Mouse (Mus musculus): Measurements from ENCODE around the gene Mipol1. TPM values are rescaled to one million over a fixed set of nuclear protein-coding genes. Genes with fewer than 3 reads are reported as not detected.

Gene Mipol1
- polyA plus RNA-seq, 1 experiment from 2014 or later: 8.4 TPM

DNA sequence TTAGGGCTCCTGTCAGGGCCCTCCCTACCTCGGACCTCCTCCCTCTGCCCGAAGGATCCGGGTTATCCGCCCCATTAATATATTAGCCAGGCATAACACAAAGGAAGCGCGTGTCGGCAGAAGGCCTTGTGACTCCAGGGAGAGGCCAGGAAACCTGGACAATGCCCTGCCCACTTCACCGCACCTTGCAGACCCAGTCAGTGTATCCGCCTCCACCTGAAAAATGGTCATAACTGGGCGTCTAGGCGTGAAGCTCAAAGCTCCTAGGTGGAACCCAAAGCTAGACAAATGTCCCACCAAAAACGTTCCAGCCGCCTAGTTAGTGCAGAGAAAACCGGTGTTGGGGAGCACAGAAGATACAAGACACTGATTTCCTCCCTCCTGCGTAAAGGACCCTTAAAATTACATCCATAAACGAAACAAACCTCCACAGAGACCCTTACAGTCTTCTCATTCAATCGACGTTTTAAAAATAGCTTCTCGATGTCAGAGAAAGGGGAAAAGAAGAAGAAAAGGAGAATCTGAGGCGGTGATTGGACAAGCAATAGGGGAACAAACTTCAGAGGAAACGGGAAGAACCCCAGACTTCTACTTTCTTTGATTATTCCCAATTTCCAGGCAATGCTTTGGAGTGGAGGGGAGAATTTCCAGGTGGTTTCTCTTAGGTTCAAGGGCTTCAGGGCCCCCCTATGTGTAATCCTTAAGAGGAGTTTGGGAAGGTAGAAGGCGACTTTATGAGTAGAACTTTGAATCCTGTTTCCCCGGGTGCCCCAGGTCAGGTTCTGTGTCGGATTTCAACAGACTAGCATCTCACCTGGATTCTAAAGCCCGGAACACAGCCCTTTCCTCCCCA lies 306.1 kb downstream of the Mipol1 start:
- no peak overlapping the region for H3K4me2 ChIP-seq (replicated peaks; ENCODE audit: low read depth, low read length)
- H3K27ac ChIP-seq (ENCODE audit: low read depth, low read length): no peak overlapping the region

DNA sequence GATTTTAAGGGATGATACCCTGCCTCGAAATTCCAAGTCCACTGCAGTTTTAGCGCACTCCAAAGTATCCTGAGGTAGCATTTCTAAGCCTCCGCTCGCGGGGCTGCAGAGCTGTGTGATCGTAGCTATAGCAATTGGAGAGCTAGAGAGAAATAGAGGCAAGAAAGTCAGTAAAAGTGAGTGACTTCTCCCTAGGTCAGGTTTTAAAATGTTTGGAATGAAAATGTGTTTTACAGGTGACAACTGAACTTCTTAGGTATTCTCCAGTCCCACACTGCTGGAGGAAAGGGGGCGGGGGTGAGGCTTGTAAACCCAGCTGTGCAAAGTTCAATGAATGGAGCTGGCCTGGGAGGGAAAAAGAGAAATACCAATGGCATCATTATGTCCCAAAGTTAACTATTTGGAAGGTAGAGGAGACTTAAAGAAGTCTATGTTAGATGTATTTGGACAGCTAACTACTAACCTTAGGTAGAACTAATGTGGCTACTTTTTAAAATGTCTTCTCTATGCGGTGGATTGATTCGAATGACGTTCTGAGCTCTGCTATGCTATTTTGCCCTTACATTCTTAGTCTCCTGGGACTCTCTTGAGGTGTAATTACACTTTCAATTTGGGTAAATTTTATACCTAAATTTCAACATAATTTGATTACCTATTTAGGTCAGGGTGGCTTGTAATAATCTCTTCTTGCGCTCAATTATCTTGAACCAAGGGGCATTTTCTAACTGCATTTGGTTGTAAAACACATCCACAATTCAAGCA lies 306.9 kb downstream of the Mipol1 start:
- Histone ChIP-seq H3K4me1 (replicated peaks; ENCODE audit: control insufficient read depth, insufficient read depth, low read length) (peaks cover 3% of the 10 kb centered on the region), H3K4me3 (ENCODE audit: low read depth, low read length) (no peak overlapping the region), H3K27me3 (ENCODE audit: control insufficient read depth, insufficient read depth, low read length) (peaks cover 78% of the 10 kb centered on the region), H3K36me3 (ENCODE audit: control insufficient read depth, insufficient read depth, low read length) (no peaks in the 10 kb centered on the region), H3K4me2 (replicated peaks; ENCODE audit: low read depth, low read length) (no peak overlapping the region), H3K9ac (ENCODE audit: low read depth, low read length) (no peak overlapping the region), H3K27ac (ENCODE audit: low read depth, low read length) (no peak overlapping the region), H3K9me3 (ENCODE audit: control insufficient read depth, low read length) (no peaks in the 10 kb centered on the region)
- DNase-seq (ENCODE audit: low spot score) (peak; percentile 60), ATAC-seq (ENCODE audit: low FRiP score) (no peak)
- 3% methylated on average over 11 of the region's 11 CpGs for WGBS

More for the DNA sequence above, 306.1 kb downstream of the Mipol1 start:
- DNase-seq (ENCODE audit: low spot score) (peak; percentile 61), ATAC-seq (ENCODE audit: low FRiP score) (no peak)
- Histone ChIP-seq H3K27me3 (ENCODE audit: control insufficient read depth, insufficient read depth, low read length) (peaks cover 78% of the 10 kb centered on the region), H3K36me3 (ENCODE audit: control insufficient read depth, insufficient read depth, low read length) (no peaks in the 10 kb centered on the region), H3K9ac (ENCODE audit: low read depth, low read length) (no peak overlapping the region), H3K9me3 (ENCODE audit: control insufficient read depth, low read length) (no peaks in the 10 kb centered on the region), H3K4me3 (ENCODE audit: low read depth, low read length) (no peak overlapping the region), H3K4me1 (replicated peaks; ENCODE audit: control insufficient read depth, insufficient read depth, low read length) (peaks cover 3% of the 10 kb centered on the region)
- 2% methylated on average over 25 of the region's 25 CpGs for WGBS

DNA sequence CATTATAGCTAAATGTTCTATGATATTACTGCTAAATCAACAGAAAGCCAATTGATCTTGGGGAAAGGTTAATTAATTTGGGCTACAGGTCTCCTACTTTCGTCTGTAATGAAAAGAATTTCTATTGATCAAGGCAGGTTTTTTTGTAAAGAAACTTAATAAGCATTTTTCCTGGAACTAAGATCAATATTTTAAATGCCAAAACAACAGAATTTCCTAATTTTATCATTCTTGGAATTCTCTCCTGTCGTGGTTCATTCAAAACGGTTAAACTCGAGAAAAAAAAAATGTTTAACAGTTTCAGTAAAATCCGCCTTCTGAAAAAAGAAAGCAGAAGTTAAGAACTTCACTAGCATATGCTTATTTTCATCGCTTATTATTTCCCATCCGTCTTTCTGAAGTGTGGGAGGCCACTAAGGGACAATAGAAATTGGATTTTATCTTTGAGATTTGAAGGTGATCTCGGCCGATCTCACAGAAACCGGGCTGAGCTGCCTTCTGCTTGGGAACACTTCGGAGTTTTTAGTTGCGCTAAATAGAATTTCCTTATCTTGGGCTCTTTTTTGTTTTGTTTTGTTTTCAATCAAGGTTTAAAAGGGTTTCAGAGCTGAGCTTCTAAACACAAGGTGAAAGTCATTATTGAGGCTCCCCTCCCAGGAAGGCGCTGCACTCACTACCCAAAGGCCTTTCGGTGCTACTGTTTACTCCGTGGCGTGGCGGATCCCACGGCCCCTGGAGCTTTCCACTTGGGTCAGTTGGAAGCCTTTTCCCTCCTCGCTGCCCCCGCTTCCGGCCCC lies 307.8 kb downstream of the Mipol1 start:
- Histone ChIP-seq H3K27me3 (ENCODE audit: control insufficient read depth, insufficient read depth, low read length) (peaks cover 78% of the 10 kb centered on the region), H3K9ac (ENCODE audit: low read depth, low read length) (no peak overlapping the region), H3K27ac (ENCODE audit: low read depth, low read length) (no peak overlapping the region), H3K4me2 (replicated peaks; ENCODE audit: low read depth, low read length) (peak overlapping the region; percentile 42), H3K9me3 (ENCODE audit: control insufficient read depth, low read length) (no peaks in the 10 kb centered on the region), H3K4me1 (replicated peaks; ENCODE audit: control insufficient read depth, insufficient read depth, low read length) (peaks cover 6% of the 10 kb centered on the region), H3K4me3 (ENCODE audit: low read depth, low read length) (peak overlapping the region; percentile 16), H3K36me3 (ENCODE audit: control insufficient read depth, insufficient read depth, low read length) (no peaks in the 10 kb centered on the region)
- DNase-seq (ENCODE audit: low spot score): peak; percentile 60
- WGBS: under 1% methylated on average over 21 of the region's 21 CpGs
- no peak for ATAC-seq (ENCODE audit: low FRiP score)

DNA sequence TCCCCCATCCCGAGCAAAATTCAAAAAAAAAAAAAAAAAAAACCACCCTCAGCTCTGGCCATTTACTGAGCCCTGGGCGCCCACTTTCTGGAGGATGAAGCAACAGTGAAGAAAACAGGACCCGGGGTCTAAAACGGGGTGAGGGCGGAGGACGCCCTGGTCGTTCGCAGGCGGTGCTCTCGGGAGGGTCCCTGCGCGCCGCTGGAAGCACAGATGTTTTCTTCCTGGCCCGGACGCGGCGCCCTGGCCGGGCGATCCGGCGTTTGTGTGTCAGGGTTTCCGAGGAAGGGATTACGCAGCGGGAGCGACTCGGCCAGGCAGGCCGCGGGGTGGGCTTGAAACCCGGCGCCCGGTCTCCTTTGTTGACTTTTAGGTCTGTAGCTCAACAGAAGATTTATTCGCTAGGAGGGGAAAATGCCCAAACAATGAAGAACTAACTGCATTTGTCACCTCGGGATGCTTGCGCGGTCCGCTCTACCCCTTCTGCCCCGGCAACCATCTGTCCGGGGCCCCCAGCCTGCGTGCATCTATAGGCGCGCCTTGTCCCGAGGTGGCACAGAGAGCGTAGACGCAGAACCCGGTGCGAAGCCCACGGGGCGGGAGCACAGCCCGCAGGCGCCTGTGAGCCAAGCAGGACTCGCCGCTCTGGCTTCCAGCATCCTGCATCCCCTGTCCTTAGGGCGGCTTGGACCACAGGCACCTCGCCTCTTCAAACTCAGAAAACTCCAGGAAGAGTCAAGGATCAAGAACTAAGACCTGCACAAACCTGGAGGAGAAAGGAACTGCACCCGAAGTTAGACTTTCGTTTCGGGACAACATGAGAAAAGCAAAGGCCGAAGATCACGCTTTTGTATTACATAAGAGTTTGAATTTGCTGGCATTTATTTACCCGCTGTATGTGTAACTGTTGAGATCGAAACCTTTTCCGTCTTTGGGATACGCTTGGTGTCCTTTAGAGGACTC lies 308.6 kb downstream of the Mipol1 start:
- ATAC-seq (ENCODE audit: low FRiP score) (peak; percentile 65), DNase-seq (ENCODE audit: low spot score) (peak; percentile 80)
- Histone ChIP-seq H3K36me3 (ENCODE audit: control insufficient read depth, insufficient read depth, low read length) (no peaks in the 10 kb centered on the region), H3K27me3 (ENCODE audit: control insufficient read depth, insufficient read depth, low read length) (peaks cover 78% of the 10 kb centered on the region), H3K9ac (ENCODE audit: low read depth, low read length) (no peak overlapping the region), H3K27ac (ENCODE audit: low read depth, low read length) (peak overlapping the region; percentile 40; the same call in 1 of the 2 replicates), H3K4me1 (replicated peaks; ENCODE audit: control insufficient read depth, insufficient read depth, low read length) (peaks cover 6% of the 10 kb centered on the region), H3K4me3 (ENCODE audit: low read depth, low read length) (peak overlapping the region; percentile 16), H3K9me3 (ENCODE audit: control insufficient read depth, low read length) (no peaks in the 10 kb centered on the region), H3K4me2 (replicated peaks; ENCODE audit: low read depth, low read length) (peak overlapping the region; percentile 42)
- under 1% methylated on average over 63 of the region's 63 CpGs for WGBS

DNA sequence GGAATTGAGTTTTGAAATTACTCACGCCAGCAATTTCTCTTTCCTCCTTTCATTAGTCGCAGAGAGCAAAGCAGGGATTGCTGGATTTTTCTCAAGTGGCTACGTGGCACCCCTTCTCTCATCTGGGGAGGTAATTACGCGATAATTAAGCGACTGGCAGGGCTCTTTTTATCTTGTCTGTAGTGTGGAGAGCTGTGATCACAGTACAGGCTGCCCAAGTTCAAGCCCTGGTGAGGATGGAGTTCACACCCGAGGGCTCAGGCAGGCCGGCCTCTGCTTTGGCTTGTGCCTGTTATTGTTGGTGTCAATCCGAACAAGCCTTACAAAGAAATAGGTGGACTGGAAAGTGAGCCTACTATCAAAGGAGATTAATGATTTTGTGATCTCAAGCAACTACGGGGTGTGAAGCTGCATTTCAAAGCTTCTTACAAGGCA lies 309.3 kb downstream of the Mipol1 start:
- H3K27ac ChIP-seq (ENCODE audit: low read depth, low read length): no peak overlapping the region
- no peak overlapping the region for H3K4me3 ChIP-seq (ENCODE audit: low read depth, low read length)
- under 1% methylated on average over 10 of the region's 10 CpGs for WGBS
- no peak overlapping the region for H3K4me2 ChIP-seq (replicated peaks; ENCODE audit: low read depth, low read length)
- no peaks in the 10 kb centered on the region for H3K36me3 ChIP-seq (ENCODE audit: control insufficient read depth, insufficient read depth, low read length)
- no peak for ATAC-seq (ENCODE audit: low FRiP score)
- peaks cover 6% of the 10 kb centered on the region for H3K4me1 ChIP-seq (replicated peaks; ENCODE audit: control insufficient read depth, insufficient read depth, low read length)
- no peak for DNase-seq (ENCODE audit: low spot score)
- H3K27me3 ChIP-seq (ENCODE audit: control insufficient read depth, insufficient read depth, low read length): peaks cover 76% of the 10 kb centered on the region
- H3K9ac ChIP-seq (ENCODE audit: low read depth, low read length): no peak overlapping the region
- H3K9me3 ChIP-seq (ENCODE audit: control insufficient read depth, low read length): no peaks in the 10 kb centered on the region

DNA sequence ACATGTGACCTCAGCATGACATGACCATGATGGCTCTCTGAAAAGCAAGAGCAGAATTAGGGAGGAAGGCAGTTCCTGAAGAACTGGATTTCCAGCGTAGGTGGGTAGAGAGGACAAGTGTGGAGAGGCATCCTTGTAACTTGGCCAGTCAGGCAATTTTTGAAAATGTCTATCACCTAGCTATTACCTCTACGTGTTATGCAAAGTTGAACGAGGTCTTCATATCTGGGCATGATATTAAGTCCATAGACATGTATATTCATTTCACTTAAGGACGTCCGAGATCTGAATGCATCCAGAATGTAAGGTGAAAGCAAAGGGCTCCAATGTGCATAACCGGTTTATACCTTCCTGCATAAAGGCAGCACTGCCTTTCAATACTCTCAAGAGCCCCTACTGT lies 310.9 kb downstream of the Mipol1 start:
- Histone ChIP-seq H3K4me3 (ENCODE audit: low read depth, low read length) (no peak overlapping the region), H3K27me3 (ENCODE audit: control insufficient read depth, insufficient read depth, low read length) (peaks cover 76% of the 10 kb centered on the region), H3K36me3 (ENCODE audit: control insufficient read depth, insufficient read depth, low read length) (no peaks in the 10 kb centered on the region), H3K4me1 (replicated peaks; ENCODE audit: control insufficient read depth, insufficient read depth, low read length) (peaks cover 11% of the 10 kb centered on the region), H3K27ac (ENCODE audit: low read depth, low read length) (no peak overlapping the region), H3K9me3 (ENCODE audit: control insufficient read depth, low read length) (no peaks in the 10 kb centered on the region), H3K9ac (ENCODE audit: low read depth, low read length) (no peak overlapping the region), H3K4me2 (replicated peaks; ENCODE audit: low read depth, low read length) (no peak overlapping the region)
- ATAC-seq (ENCODE audit: low FRiP score) (no peak), DNase-seq (ENCODE audit: low spot score) (peak; percentile 56)
- WGBS: 8% methylated on average over 6 of the region's 6 CpGs

DNA sequence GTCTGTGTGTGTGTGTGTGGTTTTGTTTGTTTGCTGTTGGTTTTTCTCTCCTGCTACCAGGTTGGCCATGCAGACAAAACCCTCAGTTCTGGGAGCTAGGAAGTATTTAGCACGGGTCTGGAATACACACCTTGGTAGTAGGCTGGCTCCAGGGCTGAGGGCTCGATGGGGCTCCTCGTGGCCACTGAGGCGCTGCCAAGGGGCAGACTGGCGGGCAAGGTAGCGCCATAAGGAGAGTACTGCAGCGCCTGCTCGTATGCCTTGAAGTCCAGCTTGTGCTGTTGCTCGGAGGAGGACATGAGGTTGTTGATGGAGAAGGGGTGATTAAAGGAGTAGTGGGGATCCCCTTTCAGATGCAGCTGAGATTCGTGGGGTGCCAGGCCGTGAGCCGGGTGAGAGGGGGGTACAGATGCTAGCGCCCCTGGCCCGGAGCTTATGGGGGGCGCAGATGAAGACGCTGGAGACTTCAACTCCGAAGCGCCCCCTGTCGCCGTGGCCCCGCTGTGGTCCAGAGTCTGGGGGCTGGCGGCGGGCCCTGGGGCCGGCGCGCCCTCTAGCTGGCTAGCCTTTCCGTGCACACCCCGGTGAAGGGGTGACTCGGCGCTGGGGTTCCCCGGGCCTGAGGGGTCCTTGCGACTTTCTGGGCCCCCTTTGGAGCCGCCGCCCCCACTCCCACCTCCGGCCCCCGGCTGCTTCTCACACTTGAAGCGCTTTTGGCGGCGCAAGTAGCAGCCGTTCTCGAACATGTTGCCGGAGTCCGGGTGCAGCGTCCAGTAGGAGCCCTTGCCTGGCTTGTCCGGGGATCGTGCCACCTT lies 311.9 kb downstream of the Mipol1 start:
- Histone ChIP-seq H3K36me3 (ENCODE audit: control insufficient read depth, insufficient read depth, low read length) (no peaks in the 10 kb centered on the region), H3K4me2 (replicated peaks; ENCODE audit: low read depth, low read length) (no peak overlapping the region; the same call in 1 of the 2 replicates), H3K4me1 (replicated peaks; ENCODE audit: control insufficient read depth, insufficient read depth, low read length) (peaks cover 11% of the 10 kb centered on the region), H3K9ac (ENCODE audit: low read depth, low read length) (no peak overlapping the region), H3K27ac (ENCODE audit: low read depth, low read length) (no peak overlapping the region), H3K27me3 (ENCODE audit: control insufficient read depth, insufficient read depth, low read length) (peaks cover 76% of the 10 kb centered on the region), H3K4me3 (ENCODE audit: low read depth, low read length) (peak overlapping the region; percentile 18), H3K9me3 (ENCODE audit: control insufficient read depth, low read length) (no peaks in the 10 kb centered on the region)
- WGBS: under 1% methylated on average over 45 of the region's 46 CpGs
- 0 out of 2 replicates have a peak, but pooled peaks have one; percentile 21 for ATAC-seq (ENCODE audit: low FRiP score)
- DNase-seq (ENCODE audit: low spot score): peak; percentile 57
